Mouse (Mus musculus): ENCODE data around the gene Poc1b.

The Poc1b gene

GRCm38 (mm10) chr10:99182107-99182506 is 75.3 kb downstream of the Poc1b start:
- in situ Hi-C loops (cut with MboI; ENCODE audit: low sequenced_read_pairs): loop anchor here (5.0 kb wide), 1 partner anchor 400 kb away; no protein-coding TSS in a partner anchor

- in situ Hi-C loops (cut with MboI; ENCODE audit: low sequenced_read_pairs): no loop called here
Measured at GRCm38 (mm10) chr10:99188175-99188574, 81.3 kb downstream of the Poc1b start.

- in situ Hi-C loops (cut with MboI; ENCODE audit: low sequenced_read_pairs): no loop called here
Measured at GRCm38 (mm10) chr10:99188656-99189603, 82.1 kb downstream of the Poc1b start.

GRCm38 (mm10) chr10:99190798-99191197 is 84.0 kb downstream of the Poc1b start:
- in situ Hi-C loops (cut with MboI; ENCODE audit: low sequenced_read_pairs): no loop called here

- in situ Hi-C loops (cut with MboI; ENCODE audit: low sequenced_read_pairs): no loop called here
Measured at GRCm38 (mm10) chr10:99194451-99195055, 87.7 kb downstream of the Poc1b start.

- in situ Hi-C loops (cut with MboI; ENCODE audit: low sequenced_read_pairs): no loop called here
Measured at GRCm38 (mm10) chr10:99196556-99196955, 89.7 kb downstream of the Poc1b start.

GRCm38 (mm10) chr10:99197125-99197524 is 90.3 kb downstream of the Poc1b start:
- in situ Hi-C loops (cut with MboI; ENCODE audit: low sequenced_read_pairs): no loop called here

- in situ Hi-C loops (cut with MboI; ENCODE audit: low sequenced_read_pairs): no loop called here
Measured at GRCm38 (mm10) chr10:99197607-99198305, 90.9 kb downstream of the Poc1b start.

- in situ Hi-C loops (cut with MboI; ENCODE audit: low sequenced_read_pairs): no loop called here
Measured at GRCm38 (mm10) chr10:99198946-99199345, 92.1 kb downstream of the Poc1b start.

GRCm38 (mm10) chr10:99200944-99201343 is 94.1 kb downstream of the Poc1b start:
- in situ Hi-C loops (cut with MboI; ENCODE audit: low sequenced_read_pairs): no loop called here

- in situ Hi-C loops (cut with MboI; ENCODE audit: low sequenced_read_pairs): no loop called here
Measured at GRCm38 (mm10) chr10:99201786-99202185, 95.0 kb downstream of the Poc1b start.

- in situ Hi-C loops (cut with MboI; ENCODE audit: low sequenced_read_pairs): no loop called here
Measured at GRCm38 (mm10) chr10:99202363-99202762, 95.5 kb downstream of the Poc1b start.

- in situ Hi-C loops (cut with MboI; ENCODE audit: low sequenced_read_pairs): no loop called here
Measured at GRCm38 (mm10) chr10:99203163-99203562, 96.3 kb downstream of the Poc1b start.

GRCm38 (mm10) chr10:99203577-99204487 is 97.0 kb downstream of the Poc1b start:
- in situ Hi-C loops (cut with MboI; ENCODE audit: low sequenced_read_pairs): no loop called here

GRCm38 (mm10) chr10:99204553-99204952 is 97.7 kb downstream of the Poc1b start:
- in situ Hi-C loops (cut with MboI; ENCODE audit: low sequenced_read_pairs): no loop called here

- in situ Hi-C loops (cut with MboI; ENCODE audit: low sequenced_read_pairs): no loop called here
Measured at GRCm38 (mm10) chr10:99207121-99207520, 100.3 kb downstream of the Poc1b start.

- in situ Hi-C loops (cut with MboI; ENCODE audit: low sequenced_read_pairs): no loop called here
Measured at GRCm38 (mm10) chr10:99209146-99209800, 102.4 kb downstream of the Poc1b start.

GRCm38 (mm10) chr10:99211021-99211420 is 104.2 kb downstream of the Poc1b start:
- in situ Hi-C loops (cut with MboI; ENCODE audit: low sequenced_read_pairs): no loop called here

GRCm38 (mm10) chr10:99211503-99212265 is 104.8 kb downstream of the Poc1b start:
- in situ Hi-C loops (cut with MboI; ENCODE audit: low sequenced_read_pairs): no loop called here
